Mouse (Mus musculus) liver, adult 2 months (tissue): Measurements from ENCODE around the gene Arhgap33. TPM values are rescaled to one million over a fixed set of nuclear protein-coding genes. Genes with fewer than 3 reads are reported as not detected.
A peak's percentile ranks its signal among the peaks of the same experiment; 100 is the strongest.

ENCODE experiments used
- DNase-seq: peaks from one replicate; pipeline ENCODE4 v3.0.0-alpha.2; 2011; ENCODE audit warnings: low read depth, low spot score; ENCODE audit errors: extremely low read depth
- H3K27ac ChIP-seq: fragments of 200-500 bp; replicated peaks from 2 replicates; pipeline ENCODE4 v1.5.1; 2012; ENCODE audit warnings: low read depth, mild to moderate bottlenecking, control low read depth, inconsistent platforms, low read length; ENCODE audit not compliant: insufficient read depth
- H3K27me3 ChIP-seq: fragments of 200-500 bp; 2 replicates; pipeline ENCODE4 v1.6.1; 2012; ENCODE audit warnings: mild to moderate bottlenecking, moderate library complexity, low read length, inconsistent platforms; ENCODE audit not compliant: control insufficient read depth, insufficient read depth
- H3K36me3 ChIP-seq: fragments of 200-500 bp; 2 replicates; pipeline ENCODE4 v1.6.1; 2012; ENCODE audit warnings: low read length, inconsistent platforms; ENCODE audit not compliant: control insufficient read depth, insufficient read depth
- H3K4me1 ChIP-seq: fragments of 200-500 bp; 2 replicates; pipeline ENCODE4 v1.6.1; 2011; ENCODE audit warnings: low read length; ENCODE audit not compliant: control insufficient read depth, insufficient read depth
- H3K4me3 ChIP-seq: fragments of 200-500 bp; 2 replicates; pipeline ENCODE4 v1.5.1; 2011; ENCODE audit warnings: low read depth, mild to moderate bottlenecking, control low read depth, low read length, moderate library complexity; ENCODE audit not compliant: insufficient read depth
- H3K79me2 ChIP-seq: fragments of 200-500 bp; 2 replicates; pipeline ENCODE4 v1.6.1; 2012; ENCODE audit warnings: inconsistent platforms, mild to moderate bottlenecking, low read length, moderate library complexity; ENCODE audit not compliant: control insufficient read depth, insufficient read depth
- H3K9ac ChIP-seq: fragments of 200-500 bp; 2 replicates; pipeline ENCODE4 v1.6.1; 2012; ENCODE audit warnings: low read depth, mild to moderate bottlenecking, control low read depth, inconsistent platforms, low read length
- CTCF ChIP-seq: fragments of 200-500 bp; IDR thresholded peaks from 2 replicates; pipeline ENCODE4 v1.5.1; 2011; ENCODE audit warnings: low read depth, low read length, control low read depth
- POLR2A ChIP-seq: fragments of 200-500 bp; IDR thresholded peaks from 2 replicates; pipeline ENCODE4 v1.6.1; 2011; ENCODE audit warnings: low read length, control low read depth; ENCODE audit not compliant: insufficient read depth; ENCODE audit errors: extremely low read depth
- WGBS: fragments of 180-500 bp; shearing (Covaris S2); methylation state at CpG from one replicate; pipeline ENCODE4 v1.1.7; 2018; 5-methylcytosine and 5-hydroxymethylcytosine counted together
- polyA plus RNA-seq: library from polyadenylated mRNA; depleted of rRNA; stranded (reverse); fragments of >200 nt; gene quantifications from 2 replicates; pipeline ENCODE4 v1.2.3, GENCODE M21; 2012
- total RNA-seq: library from RNA; depleted of rRNA; stranded (reverse); fragments of >200 nt; gene quantifications from 2 replicates; pipeline ENCODE4 v1.2.3, GENCODE M21; 2014

Gene Arhgap33
- total and polyA plus RNA-seq, 2 experiments = 0.37 to 1.2 TPM

- TF ChIP-seq POLR2A = no peak
- TF ChIP-seq CTCF = peak; percentile 18; the same call in 1 of the 2 replicates
- Histone ChIP-seq H3K27me3 (no peaks in the 10 kb centered on the region), H3K27ac (no peak overlapping the region), H3K79me2 (no peaks in the 10 kb centered on the region), H3K4me3 (no peak overlapping the region), H3K36me3 (peaks cover 5% of the 10 kb centered on the region; the same call in 1 of the 2 replicates), H3K9ac (no peak overlapping the region), H3K4me1 (peaks cover 13% of the 10 kb centered on the region; the same call in 1 of the 2 replicates)
- no peak for DNase-seq
- WGBS = 95% methylated on average over 18 of the region's 18 CpGs
Observed at GRCm38 (mm10) chr7:30556894-30557536, 22.2 kb upstream of the Arhgap33 start.

GRCm38 (mm10) chr7:30553810-30554584 lies 19.1 kb upstream of the Arhgap33 start:
- no peak for TF ChIP-seq POLR2A
- 88% methylated on average over 22 of the region's 22 CpGs for WGBS
- Histone ChIP-seq H3K36me3 (peaks cover 5% of the 10 kb centered on the region; the same call in 1 of the 2 replicates), H3K4me1 (peaks cover 9% of the 10 kb centered on the region; the same call in 1 of the 2 replicates), H3K9ac (0 out of 2 replicates have a peak overlapping the region, but pooled peaks have one; percentile 84), H3K79me2 (no peaks in the 10 kb centered on the region), H3K27ac (no peak overlapping the region), H3K27me3 (no peaks in the 10 kb centered on the region), H3K4me3 (no peak overlapping the region)
- DNase-seq = no peak

GRCm38 (mm10) chr7:30553021-30553589 lies 18.2 kb upstream of the Arhgap33 start:
- H3K36me3 ChIP-seq = peaks cover 5% of the 10 kb centered on the region; the same call in 1 of the 2 replicates
- H3K79me2 ChIP-seq = no peaks in the 10 kb centered on the region
- peak overlapping the region; percentile 91 for H3K27ac ChIP-seq
- peak overlapping the region; percentile 84 for H3K9ac ChIP-seq
- no peaks in the 10 kb centered on the region for H3K27me3 ChIP-seq
- peaks cover 5% of the 10 kb centered on the region; the same call in 1 of the 2 replicates for H3K4me1 ChIP-seq
- TF ChIP-seq CTCF (no peak), POLR2A (peak; percentile 65; the same call in 1 of the 2 replicates)
- WGBS = 1% methylated on average over 23 of the region's 23 CpGs
- H3K4me3 ChIP-seq = peak overlapping the region; percentile 69
- DNase-seq = peak; percentile 65

- DNase-seq = peak; percentile 99
- H3K9ac ChIP-seq = peak within 1 kb of the TSS; percentile 84
- H3K4me1 ChIP-seq = peaks cover 4% of the 10 kb centered on the region; the same call in 1 of the 2 replicates
- H3K4me3 ChIP-seq = peak within 1 kb of the TSS; percentile 83
- H3K27ac ChIP-seq = peak within 1 kb of the TSS; percentile 96
- WGBS = under 1% methylated on average over 44 of the region's 44 CpGs
- no peaks in the 10 kb centered on the region for H3K79me2 ChIP-seq
- no peak for TF ChIP-seq CTCF
- TF ChIP-seq POLR2A = peak; percentile 72; the same call in 1 of the 2 replicates
- H3K27me3 ChIP-seq = no peaks in the 10 kb centered on the region
- peaks cover 5% of the 10 kb centered on the region; the same call in 1 of the 2 replicates for H3K36me3 ChIP-seq
Observed at GRCm38 (mm10) chr7:30552102-30553020, 17.5 kb upstream of the Arhgap33 start, which contains the start of the genes Hspb6 and Proser3. Gene Hspb6 (plus strand): TSS chr7:30552178. Gene Proser3 (minus strand): TSS chr7:30552299.

- Histone ChIP-seq H3K36me3 (peaks cover 5% of the 10 kb centered on the region; the same call in 1 of the 2 replicates), H3K27ac (peak overlapping the region; percentile 96), H3K9ac (peak overlapping the region; percentile 84), H3K4me1 (peaks cover 4% of the 10 kb centered on the region; the same call in 1 of the 2 replicates), H3K79me2 (no peaks in the 10 kb centered on the region), H3K27me3 (no peaks in the 10 kb centered on the region), H3K4me3 (peak overlapping the region; percentile 83)
- TF ChIP-seq CTCF = no peak
- no peak for TF ChIP-seq POLR2A
- no peak for DNase-seq
- WGBS = 3% methylated on average over 10 of the region's 10 CpGs
Observed at GRCm38 (mm10) chr7:30551445-30552101, 16.7 kb upstream of the Arhgap33 start.
